Mouse (Mus musculus): ENCODE measurements around the gene Sult6b1.

Gene Sult6b1

DNA sequence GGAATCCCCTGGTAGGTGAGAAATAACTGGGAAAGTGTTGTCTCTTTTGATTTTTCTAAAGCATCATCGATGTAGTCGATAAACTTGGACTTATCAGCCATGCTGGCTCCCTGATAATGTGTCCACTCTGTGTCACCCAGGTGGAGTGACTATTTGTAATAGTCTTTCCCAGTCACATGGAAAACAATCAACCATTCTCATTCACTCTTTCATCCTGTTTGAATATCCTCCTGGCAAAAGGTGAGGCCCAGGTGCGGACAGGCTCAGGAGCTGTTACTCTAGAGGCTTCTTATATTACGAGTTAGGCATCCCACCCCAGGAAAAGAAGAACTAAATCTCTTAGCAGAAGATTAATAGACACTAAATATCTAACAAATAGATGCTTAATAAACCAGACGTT lies at the start of gene Sult6b1:
Gene Sult6b1, minus strand, starts transcription at position 101 of the 400 bp plus-strand sequence.
- no peak for DNase-seq (ENCODE audit: low read depth in 1 of 2, low spot score in 2 of 2)

DNA sequence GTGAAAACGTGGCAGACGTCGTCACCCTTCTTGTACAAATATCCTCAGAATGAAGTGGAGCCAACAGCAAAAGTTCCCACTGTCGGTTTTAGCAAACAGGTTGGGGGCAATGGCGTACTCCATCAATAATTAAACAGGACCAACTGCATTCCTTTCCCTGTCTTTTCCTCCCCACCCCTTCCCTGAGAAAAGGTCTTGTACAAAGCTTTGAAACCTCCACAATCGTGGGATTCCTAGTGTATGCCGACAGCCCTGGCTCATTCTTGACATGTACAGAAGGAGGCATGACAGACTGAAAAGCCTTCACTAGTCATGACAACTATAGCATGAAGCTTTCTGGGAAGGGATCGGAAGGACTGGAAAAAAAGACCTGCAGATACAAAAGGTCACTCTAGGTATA lies 46.4 kb upstream of the Sult6b1 start:
- no peak for DNase-seq (ENCODE audit: low read depth in 1 of 2, low spot score in 2 of 2)

- no peak for DNase-seq (ENCODE audit: low read depth in 1 of 2, low spot score in 2 of 2)
These were observed 45.3 kb upstream of the Sult6b1 start for GRCm38 (mm10) chr17:78952070-78952469.

- no peak for DNase-seq (ENCODE audit: low read depth in 1 of 2, low spot score in 2 of 2)
These were observed 44.4 kb upstream of the Sult6b1 start for GRCm38 (mm10) chr17:78951225-78951624.

- DNase-seq (ENCODE audit: low read depth in 1 of 2, low spot score in 2 of 2): no peak
These were observed 35.8 kb upstream of the Sult6b1 start for GRCm38 (mm10) chr17:78942579-78942978.

- DNase-seq (ENCODE audit: low read depth in 1 of 2, low spot score in 2 of 2): peak; percentile 23 to 34
These were observed 32.1 kb upstream of the Sult6b1 start for GRCm38 (mm10) chr17:78938927-78939326.

- DNase-seq (ENCODE audit: low read depth in 1 of 2, low spot score in 2 of 2): no peak
These were observed 30.5 kb upstream of the Sult6b1 start for GRCm38 (mm10) chr17:78937229-78937853.

DNA sequence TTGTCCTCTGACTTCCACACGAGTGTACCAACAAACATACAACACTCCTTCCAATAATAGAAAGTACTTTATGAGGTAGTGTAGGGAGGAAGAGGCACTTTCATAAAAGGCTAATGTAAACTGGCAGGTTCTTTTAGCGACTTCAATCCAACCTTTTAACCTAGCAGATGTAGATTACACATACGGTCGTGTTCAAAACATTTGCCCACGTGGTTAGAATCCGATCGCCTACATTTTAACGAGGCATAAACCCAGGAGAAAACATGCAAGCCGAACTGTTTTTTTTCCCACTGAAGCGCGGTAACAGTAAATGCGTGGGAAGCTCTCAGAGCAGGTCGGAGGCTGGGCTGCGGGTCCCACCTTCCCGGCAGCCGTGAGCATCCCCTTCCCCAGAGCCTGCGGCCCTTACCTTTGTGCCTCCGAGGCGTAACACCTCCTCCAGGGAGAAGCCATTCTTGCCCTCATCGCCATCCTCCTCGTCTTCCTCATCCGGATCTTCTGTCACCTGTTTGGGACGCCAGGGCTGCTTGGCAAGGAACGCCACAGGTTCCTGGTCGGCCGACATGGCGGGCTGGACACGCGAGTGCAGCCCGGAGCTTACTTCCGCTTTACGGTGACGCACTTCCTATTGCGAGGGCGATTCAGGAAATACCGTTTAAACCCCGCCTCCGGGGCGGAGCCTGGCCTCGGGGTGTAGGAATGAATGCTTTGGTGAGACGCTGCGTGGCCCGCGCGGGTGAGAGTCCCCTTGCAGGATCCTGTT lies 29.9 kb upstream of the Sult6b1 start, which contains the start of the genes Cebpz and Ndufaf7:
Gene Cebpz, minus strand, starts transcription at position 601 of the 763 bp plus-strand sequence.
Gene Ndufaf7, plus strand, starts transcription at position 671 of the 763 bp plus-strand sequence.
- peak; percentile 93 to 97 for DNase-seq (ENCODE audit: low read depth in 1 of 2, low spot score in 2 of 2)

DNA sequence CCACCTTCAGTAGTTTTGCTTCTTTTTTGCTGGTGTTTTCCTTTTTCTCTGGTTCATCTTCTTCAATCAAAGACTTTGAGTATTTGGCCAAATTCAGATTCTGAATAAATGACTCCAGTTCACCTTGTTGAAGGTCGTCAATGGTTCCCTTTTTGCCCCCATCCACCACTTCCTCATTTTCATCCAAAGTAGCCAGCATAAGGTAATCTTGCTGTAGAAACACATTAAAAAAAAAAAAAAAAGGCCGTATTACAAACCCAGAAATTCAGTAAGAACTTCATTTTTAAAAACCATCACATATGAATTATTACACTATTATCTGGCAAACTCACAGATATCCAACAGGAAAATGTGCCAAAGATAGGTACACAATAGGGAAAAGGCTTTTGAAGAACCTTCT lies 29.1 kb upstream of the Sult6b1 start:
- no peak for DNase-seq (ENCODE audit: low read depth in 1 of 2, low spot score in 2 of 2)

DNA sequence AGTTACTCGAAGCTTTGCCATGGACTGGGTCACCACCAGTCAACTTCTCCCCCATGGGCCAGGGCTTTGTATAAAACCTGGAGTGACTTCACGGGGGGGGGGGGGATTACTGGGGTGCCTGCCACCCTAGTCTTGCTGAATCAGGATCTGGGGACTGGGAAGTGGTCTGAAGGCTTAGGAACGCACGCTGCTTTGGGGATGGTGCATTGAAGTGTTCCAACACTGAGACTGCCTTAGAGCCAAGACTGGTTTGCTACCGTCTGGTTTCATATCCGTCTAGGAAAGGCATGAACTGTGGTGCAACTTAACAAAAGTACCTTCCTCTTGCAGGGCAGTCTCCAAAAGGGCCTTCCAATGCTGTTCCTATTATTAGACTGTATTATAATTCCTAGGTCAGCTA lies 10.9 kb upstream of the Sult6b1 start:
- no peak for DNase-seq (ENCODE audit: low read depth in 1 of 2, low spot score in 2 of 2)

- DNase-seq (ENCODE audit: low read depth in 1 of 2, low spot score in 2 of 2): no peak
These were observed 10.1 kb upstream of the Sult6b1 start for GRCm38 (mm10) chr17:78916899-78917298.

- DNase-seq (ENCODE audit: low read depth in 1 of 2, low spot score in 2 of 2): peak; percentile 53 to 70
These were observed 9.6 kb upstream of the Sult6b1 start, which contains the start of gene Cebpzos for GRCm38 (mm10) chr17:78916369-78916813. Gene Cebpzos (plus strand): TSS chr17:78916500.

- DNase-seq (ENCODE audit: low read depth in 1 of 2, low spot score in 2 of 2): no peak
These were observed 9.0 kb upstream of the Sult6b1 start for GRCm38 (mm10) chr17:78915772-78916171.

DNA sequence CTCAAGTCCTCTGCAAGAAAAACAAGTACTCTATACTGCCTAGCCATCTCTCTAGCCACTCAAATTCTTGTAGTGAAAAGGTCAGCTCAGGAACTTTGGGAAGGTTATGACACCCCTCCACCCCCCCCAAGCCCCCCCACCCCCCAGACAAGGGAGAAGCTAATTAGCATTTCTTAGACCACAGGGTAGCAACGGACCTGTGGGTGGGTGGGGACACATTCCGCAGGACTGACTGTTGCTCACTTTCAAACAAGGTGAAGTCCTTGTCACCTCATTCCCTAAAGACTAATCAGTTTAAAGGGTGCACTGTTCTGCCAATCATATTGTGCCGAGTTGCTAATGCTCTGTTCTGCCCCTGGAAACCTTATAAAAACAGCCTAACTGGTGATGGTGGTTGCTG lies 7.1 kb upstream of the Sult6b1 start:
- DNase-seq (ENCODE audit: low read depth in 1 of 2, low spot score in 2 of 2): no peak

- no peak for DNase-seq (ENCODE audit: low read depth in 1 of 2, low spot score in 2 of 2)
These were observed 6.1 kb upstream of the Sult6b1 start for GRCm38 (mm10) chr17:78912861-78913281.

DNA sequence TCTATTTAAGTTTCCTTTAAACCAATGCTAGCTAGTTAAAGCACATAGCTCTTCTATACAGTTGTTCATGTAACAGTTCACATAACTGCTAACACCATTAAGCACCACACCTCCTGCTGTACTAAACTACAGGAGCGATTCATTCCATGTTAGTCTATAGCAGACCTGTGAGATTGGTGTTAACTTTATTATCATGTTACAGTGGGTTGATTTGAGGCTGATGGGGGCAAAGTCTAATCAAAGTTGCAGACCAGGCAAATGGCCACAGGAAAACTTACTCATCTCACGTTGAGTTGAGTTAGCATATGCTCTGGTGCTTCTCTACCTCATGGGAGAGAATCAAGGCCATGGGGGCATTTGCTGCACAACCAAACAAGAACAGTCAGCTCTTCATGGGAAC lies 2.6 kb upstream of the Sult6b1 start:
- DNase-seq (ENCODE audit: low read depth in 1 of 2, low spot score in 2 of 2): no peak

DNA sequence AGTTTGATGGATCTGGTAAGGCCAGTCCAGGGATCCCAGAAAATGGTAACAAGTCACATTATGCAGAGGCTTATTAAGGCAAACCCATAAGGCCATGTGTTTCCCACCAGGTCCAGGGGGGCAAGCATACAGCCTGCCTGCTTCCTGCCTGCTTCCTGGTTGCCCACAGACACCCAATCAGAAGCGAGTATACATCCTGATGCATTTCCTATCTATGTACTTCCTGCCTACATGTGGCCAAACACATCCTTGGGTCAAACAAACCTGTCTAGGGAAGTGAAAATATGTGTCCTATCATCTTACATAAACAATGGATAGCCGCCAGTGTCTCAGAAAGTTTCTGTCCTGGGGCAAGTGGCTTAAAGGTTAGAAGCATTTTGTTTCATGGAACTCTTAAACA lies 3.6 kb downstream of the Sult6b1 start:
- no peak for DNase-seq (ENCODE audit: low read depth in 1 of 2, low spot score in 2 of 2)

- DNase-seq (ENCODE audit: low read depth in 1 of 2, low spot score in 2 of 2): no peak
These were observed 11.4 kb downstream of the Sult6b1 start for GRCm38 (mm10) chr17:78895394-78895793.

- DNase-seq (ENCODE audit: low read depth in 1 of 2, low spot score in 2 of 2): no peak
These were observed 11.8 kb downstream of the Sult6b1 start for GRCm38 (mm10) chr17:78894991-78895390.

DNA sequence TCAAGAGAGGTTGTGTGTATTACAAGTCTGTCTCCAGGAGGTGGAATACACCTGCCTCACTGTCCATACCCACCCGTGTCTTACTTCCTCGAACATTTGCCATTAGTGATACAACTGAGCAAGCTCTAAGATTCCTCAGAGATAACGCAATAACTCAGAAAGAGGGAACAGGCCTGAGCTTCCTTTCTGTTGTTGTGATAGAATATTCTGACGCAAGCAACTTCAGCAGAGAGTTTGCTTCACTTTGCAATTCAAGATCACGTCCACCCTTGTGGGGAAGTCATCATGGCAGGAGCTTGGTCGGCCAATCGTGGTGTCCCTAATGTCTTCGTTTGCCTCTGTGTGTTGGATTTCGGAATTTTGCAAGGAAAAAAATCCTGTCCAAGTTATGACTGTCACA lies 15.8 kb downstream of the Sult6b1 start:
- peak in 1 of 2 experiments; percentile 11 for DNase-seq (ENCODE audit: low read depth in 1 of 2, low spot score in 2 of 2)

- no peak for DNase-seq (ENCODE audit: low read depth in 1 of 2, low spot score in 2 of 2)
These were observed 17.6 kb downstream of the Sult6b1 start for GRCm38 (mm10) chr17:78889184-78889583.

- no peak for DNase-seq (ENCODE audit: low read depth in 1 of 2, low spot score in 2 of 2)
These were observed 18.2 kb downstream of the Sult6b1 start for GRCm38 (mm10) chr17:78888554-78888953.

Data from monocyte, adult 2 months (primary cell).